Mouse (Mus musculus) cerebellum, postnatal 36 days (tissue): ENCODE measurements around the gene Gm28042.

Source experiments
- DNase-seq, 2 experiments: peaks; one replicate each; pipeline ENCODE4 v3.0.0; 2021 to 2022; ENCODE audit warnings: mixed read lengths in 2 of 2

Gene Gm28042

DNA sequence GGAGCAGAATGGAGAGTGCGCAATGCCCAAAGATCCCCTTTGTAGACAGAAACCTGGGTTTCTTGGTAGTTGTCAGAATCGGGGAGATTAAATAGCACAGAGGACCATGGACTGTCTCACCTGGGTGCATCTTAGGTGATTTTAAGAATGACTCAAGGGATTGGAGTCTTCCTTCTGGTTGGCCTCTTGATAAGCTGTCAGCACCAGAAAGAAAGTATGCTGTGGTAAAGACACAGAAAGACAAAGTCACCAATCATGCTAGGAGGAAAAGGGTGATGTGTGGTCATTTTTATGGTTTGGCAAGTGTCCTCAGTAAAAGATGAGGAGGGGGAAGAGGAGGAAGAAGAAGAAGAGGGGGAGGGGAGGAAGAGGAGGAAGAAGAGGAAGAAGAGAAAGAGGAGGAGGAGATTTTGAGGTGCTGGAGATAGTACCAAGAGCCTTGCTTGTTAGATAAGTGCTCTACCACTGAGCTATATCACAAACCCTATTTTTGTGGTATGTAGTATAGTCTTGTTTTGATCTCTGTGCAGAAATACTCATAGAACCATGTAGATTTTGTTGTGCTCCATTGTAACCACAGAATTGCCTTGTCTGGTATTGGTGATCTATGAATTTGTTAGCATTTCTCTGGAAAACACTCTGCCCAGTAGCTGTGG lies 13.3 kb upstream of the Gm28042 start:
- no peak for DNase-seq

GRCm38 (mm10) chr2:120015882-120016281 lies 11.4 kb upstream of the Gm28042 start:
- no peak for DNase-seq

DNA sequence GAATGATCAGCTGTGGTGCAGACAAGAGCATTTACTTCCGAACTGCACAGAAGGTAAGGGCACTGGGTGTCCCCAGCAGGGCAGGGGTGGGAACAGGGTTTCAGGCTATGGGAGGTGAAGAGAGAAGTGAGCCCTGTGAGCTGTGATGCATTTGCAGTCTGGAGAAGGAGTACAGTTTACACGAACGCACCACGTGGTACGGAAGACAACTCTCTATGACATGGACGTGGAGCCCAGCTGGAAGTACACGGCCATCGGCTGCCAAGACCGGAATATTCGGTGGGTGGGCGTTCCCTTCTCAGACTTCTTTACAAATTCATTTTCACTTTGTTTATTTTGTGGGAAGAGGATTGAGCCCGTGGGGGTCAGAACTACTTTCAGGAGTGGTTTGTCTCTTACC lies 9.7 kb upstream of the Gm28042 start:
- no peak for DNase-seq

GRCm38 (mm10) chr2:120024337-120024736 lies 3.0 kb upstream of the Gm28042 start:
- no peak for DNase-seq

DNA sequence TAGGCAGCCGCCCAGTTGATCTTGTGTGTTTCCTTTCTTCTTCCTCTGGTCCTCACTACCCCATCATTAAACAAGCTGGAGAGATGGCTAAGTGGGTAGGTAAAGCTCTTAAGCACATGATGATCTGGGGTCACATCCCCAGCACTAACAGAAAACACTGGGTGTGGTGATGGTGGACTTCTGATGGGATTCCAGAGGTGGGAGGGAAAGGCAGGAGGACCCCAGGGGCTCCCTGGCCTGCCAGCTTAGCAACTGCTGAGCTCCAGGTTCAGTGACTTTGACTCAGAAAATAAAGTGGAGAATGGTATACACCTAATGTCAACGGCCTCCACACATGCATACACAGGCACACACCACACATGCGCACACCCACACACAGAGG lies 648 bp downstream of the Gm28042 start:
- no peak for DNase-seq

DNA sequence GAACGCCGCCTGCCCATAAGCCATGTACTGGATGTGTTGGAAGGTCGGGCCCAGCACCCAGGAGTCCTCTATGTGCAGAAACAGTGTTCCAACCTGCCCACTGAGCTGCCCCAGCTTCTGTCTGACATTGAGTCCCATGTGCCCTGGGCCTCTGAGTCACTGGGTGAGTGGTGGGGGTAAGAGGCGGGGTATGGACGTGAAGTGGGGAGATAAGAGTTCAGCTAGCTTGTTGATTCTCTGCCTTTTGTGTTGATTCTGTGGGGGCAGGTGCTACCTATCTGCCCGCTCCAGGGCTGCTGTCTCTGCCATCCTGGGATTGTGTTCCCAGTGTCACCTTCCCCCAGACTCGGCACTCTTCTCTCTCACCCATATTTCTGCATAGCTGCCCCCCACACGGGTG lies 3.1 kb downstream of the Gm28042 start:
- no peak for DNase-seq

GRCm38 (mm10) chr2:120032726-120033467 lies 5.6 kb downstream of the Gm28042 start, which contains the start of gene Pla2g4b:
Gene Pla2g4b (plus strand): TSS chr2:120033417.
- no peak for DNase-seq

DNA sequence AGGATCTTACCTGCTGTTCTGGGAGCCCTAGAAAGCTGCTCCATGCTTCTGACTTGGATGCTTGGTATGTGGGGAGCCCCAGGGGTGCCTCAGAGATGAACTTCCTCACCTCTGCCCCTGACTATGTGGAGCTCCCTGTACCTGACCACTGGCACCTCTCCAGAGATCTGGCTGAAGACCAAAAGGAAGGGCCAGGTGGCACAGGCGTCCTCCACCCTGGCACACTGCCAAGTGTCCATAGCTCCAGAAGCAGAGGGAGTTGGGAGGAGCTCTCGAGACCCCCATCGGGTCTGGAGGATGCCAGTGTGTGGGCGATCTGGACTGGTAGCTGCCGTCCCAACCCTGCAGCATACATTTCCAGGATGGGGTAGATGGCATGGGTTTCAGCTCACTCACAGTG lies 6.4 kb downstream of the Gm28042 start:
- DNase-seq = peak; percentile 66

- DNase-seq = no peak
Observed at GRCm38 (mm10) chr2:120037744-120038143, 10.5 kb downstream of the Gm28042 start.

- peak in 1 of 2 experiments; percentile 28 for DNase-seq
Observed at GRCm38 (mm10) chr2:120040991-120041390, 13.7 kb downstream of the Gm28042 start.

GRCm38 (mm10) chr2:120044101-120044603 lies 16.9 kb downstream of the Gm28042 start:
- no peak for DNase-seq

- no peak for DNase-seq
Observed at GRCm38 (mm10) chr2:120044676-120045075, 17.4 kb downstream of the Gm28042 start.

DNA sequence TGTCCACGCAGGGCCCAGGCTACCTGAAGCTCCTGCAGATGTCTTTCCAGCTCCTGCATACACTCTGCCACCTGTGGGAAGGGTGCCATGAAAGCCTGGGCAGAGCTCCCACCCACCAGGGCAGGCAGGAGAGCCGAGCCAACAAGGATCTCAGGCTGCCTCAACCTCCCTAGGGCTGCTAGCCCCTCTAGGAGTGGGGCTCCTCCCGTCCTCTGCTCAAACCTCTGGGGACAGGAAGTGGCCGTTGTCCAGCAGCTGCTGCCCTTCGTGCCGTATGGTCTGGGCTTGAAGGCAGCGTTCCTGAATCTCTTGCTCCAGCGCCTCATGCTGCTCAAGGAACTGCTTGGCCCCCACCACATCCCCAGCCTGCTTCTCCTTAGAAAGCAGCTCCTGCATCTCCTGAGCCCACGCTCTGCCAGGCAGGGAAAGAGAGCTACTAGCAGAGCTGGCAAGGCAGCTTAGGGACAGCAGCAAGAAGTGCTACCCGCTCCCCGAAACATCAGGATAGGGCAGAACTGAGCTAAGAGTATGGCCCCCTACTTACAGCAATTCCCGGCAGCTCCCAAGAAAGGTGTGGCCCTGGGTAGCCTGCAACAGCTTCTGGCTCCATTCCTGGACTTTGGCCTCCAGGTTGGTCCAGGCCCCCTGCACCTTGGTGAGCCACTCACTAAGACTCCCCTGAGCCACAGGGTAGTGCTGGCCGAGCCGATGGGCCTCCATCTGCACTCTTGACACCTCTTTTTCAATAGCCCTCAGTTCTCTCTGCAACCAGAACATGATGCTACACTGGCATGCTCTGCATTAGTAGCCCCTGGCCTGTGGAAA lies 19.4 kb downstream of the Gm28042 start:
- DNase-seq = no peak

DNA sequence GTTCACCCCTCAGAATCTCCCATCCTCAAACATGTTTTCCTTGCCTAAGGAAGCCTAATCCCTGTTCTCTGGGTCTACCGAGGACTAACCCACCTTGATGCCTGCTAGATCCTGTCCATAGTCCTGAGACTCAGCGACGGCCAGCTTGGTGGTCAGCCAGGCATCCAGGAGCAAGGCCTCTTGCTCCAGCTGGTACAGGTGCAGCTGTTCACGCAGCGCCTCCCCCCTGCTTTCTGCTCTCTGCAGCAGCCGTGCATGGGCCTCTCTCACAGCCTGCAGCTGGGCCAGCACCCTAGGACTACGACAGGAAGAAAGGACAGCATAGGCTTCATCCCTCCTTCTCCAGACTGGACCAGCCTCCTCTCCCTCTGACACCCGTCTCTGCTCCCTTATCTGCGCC lies 20.9 kb downstream of the Gm28042 start:
- no peak for DNase-seq

DNA sequence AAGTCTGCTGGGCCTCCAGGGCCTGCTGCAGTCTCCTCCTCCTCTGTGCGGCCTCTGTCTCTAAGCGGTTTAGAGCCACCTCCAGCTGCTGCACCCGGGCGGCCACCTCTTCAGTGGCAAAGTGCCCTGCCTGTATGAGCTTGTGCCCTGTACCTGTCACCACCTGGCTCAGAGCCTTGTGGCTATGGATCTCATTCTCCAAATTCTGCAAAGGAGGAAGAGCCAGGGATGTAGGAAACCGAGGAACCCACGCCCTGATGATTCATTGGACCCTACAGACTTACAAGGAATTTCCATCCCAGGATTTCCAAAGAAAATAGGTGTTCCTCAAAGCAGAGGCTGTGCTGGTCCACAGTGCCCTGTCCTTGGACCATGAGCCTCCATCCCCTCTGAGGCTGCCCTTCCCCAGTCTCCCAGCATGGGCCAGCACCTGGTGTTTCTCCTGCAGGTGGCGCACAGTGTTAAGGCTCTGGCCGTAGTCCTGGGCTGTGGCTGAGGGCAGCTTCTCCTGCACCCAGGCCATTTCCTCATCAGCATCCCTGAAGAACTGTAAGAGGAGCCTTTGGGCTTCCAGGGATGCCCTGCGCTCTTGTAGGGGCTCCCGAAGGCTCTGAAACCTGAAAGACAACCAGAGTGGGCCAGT lies 22.5 kb downstream of the Gm28042 start:
- peak in 1 of 2 experiments; percentile 42 for DNase-seq

DNA sequence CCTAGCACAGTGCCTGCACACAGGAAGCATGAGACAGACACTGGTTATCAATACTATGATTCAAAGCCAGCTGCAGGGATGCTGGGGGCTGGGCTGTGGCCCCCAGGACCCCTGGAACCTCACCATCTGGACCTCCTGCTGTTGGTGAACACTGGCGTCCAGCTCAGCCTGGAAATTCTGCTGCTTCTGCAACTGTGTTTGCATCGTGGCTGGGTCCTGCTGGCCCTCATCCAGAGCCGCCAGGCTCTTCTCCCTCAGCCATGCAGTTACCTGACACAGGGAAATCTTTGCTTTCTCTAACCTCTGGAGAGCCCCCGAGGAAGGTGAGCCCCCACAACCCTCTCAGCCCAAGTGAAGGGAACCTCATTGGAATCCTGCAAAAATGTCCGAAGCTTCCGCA lies 24.1 kb downstream of the Gm28042 start:
- no peak for DNase-seq

- no peak for DNase-seq
Observed at GRCm38 (mm10) chr2:120054771-120055552, 27.7 kb downstream of the Gm28042 start.

DNA sequence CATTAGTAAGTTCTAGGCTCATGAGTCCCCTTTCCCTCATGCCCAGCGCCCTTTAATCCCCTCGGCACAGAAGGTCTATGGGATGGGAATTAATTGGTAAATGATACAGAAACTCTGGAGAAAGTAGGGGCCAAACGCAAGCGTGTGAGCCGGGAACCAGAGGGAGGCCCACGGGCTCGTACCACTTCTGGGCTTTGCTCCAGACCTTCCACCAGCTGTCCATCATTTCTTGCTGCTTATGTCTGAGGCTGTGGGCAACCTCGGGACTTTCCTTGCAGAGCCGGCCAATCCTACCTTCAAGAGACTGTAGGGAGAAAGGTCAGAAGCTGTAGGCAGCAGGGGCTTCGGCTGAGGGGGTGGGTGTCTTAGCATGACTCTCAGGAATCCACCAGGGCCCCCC lies 28.6 kb downstream of the Gm28042 start:
- DNase-seq = no peak

GRCm38 (mm10) chr2:120058818-120059217 lies 31.5 kb downstream of the Gm28042 start:
- no peak for DNase-seq

DNA sequence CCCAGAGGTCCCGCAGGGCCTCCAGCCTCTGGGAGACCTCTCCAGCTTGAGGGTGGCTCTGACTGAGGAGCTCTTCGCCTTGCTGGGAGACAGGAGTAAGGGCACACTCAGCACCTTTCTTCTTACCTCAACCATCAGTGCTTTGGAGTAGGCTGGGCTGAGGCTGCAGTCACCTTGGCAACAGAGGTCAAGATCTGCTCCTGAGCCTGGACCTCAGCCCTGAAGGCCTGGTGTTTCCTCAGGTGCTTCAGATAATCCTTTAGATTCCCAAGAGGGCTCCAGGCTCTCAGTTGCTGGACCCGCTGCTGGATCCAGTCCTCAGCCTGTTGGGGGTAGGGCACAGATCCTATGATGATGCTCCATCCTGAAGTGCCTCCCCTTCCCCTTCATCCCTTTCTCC lies 32.2 kb downstream of the Gm28042 start:
- no peak for DNase-seq

GRCm38 (mm10) chr2:120060190-120060589 lies 32.9 kb downstream of the Gm28042 start:
- no peak for DNase-seq

GRCm38 (mm10) chr2:120060651-120061050 lies 33.4 kb downstream of the Gm28042 start:
- no peak for DNase-seq
